Mouse (Mus musculus): ENCODE measurements around the gene Pcnx3.

Gene Pcnx3

DNA sequence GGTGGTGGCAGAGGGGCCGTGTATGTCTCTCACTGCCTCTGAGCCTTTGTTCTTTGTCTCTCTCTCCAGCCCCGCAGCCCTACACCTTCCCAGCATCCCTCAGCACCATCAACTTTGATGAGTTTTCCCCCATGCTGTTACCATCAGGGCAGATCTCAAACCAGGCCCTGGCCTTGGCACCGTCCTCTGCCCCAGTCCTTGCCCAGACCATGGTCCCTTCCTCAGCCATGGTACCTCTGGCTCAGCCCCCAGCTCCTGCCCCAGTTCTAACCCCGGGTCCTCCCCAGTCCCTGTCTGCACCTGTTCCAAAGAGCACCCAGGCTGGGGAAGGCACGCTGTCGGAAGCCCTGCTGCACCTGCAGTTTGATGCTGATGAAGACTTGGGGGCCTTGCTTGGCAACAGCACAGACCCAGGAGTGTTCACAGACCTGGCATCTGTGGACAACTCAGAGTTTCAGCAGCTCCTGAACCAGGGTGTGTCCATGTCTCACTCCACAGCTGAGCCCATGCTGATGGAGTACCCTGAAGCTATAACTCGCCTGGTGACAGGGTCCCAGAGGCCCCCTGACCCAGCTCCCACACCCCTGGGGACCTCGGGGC is 41.9 kb downstream of the Pcnx3 start:
- POLR2A ChIA-PET: interaction anchor here in 2 of 4 experiments (1.2 to 10.2 kb wide), 9 partner anchors 8 to 183 kb away, joined by 3 to 99 read pairs (median 6); partner anchors contain the start of genes Sipa1 (in 2 of the 2), Fam89b (in 1 of the 2), Rela (in 1 of the 2) and Rnaseh2c (in 1 of the 2)
- CTCF ChIA-PET: interaction anchor here in 3 of 4 experiments (0.6 to 2.9 kb wide), 3 partner anchors 12 to 456 kb away, joined by 3 to 11 read pairs (median 4); partner anchors contain the start of gene Ap5b1 (in 1 of the 3)

DNA sequence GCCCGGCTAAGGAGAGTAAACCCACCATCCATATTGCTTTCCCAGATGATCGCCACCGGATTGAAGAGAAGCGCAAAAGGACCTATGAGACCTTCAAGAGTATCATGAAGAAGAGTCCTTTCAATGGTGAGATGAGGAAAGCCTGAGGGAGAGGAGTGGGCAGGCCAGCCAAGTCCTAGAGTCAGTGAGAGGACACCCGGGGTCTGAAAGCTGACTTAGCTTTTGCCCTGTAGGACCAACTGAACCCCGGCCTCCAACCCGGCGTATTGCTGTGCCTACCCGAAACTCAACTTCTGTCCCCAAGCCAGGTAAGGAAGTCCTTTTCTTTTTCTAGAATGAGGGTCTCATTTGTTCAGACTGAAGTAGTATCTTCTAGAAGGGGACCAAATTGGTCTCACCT is 43.4 kb downstream of the Pcnx3 start:
- CTCF ChIA-PET: no interaction called here
- POLR2A ChIA-PET: interaction anchor here in 2 of 4 experiments (0.5 to 4.6 kb wide), 4 partner anchors 10 to 181 kb away, joined by 3 to 27 read pairs (median 4); partner anchors contain the start of gene Sipa1 (in 1 of the 2)

GRCm38 (mm10) chr19:5641641-5642040 is 47.1 kb downstream of the Pcnx3 start:
- ChIA-PET CTCF (interaction anchor here in 2 of 4 experiments (0.5 to 1.0 kb wide), 4 partner anchors 18 to 1164 kb away, joined by 3 to 14 read pairs (median 3); no protein-coding TSS in a partner anchor), POLR2A (interaction anchor here in 3 of 4 experiments (0.6 to 2.3 kb wide), 19 partner anchors 11 to 592 kb away, joined by 3 to 12 read pairs (median 3); partner anchors contain the start of genes Map3k11 (in 1 of the 3), Pcnx3 (in 1 of the 3), Rin1 (in 1 of the 3) and Scyl1 (in 1 of the 3))

DNA sequence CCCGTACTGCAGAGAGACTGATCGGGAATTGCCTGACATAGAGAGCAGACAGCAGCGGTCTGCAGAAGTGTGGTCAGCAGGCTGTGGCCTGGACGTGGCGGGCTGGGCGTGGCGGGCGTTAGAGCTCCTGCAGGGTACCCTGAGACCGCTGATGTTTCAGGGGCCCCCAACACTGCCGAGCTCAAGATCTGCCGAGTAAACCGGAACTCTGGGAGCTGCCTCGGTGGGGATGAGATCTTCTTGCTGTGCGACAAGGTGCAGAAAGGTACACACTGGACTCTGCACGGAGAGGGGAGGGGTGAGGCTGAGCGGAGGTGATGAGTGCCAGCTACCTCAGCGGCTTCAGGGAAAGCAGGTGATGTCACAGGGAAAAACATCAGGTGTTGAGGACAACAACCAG is 47.7 kb downstream of the Pcnx3 start:
- ChIA-PET POLR2A (interaction anchor here (0.7 to 6.0 kb wide), 28 partner anchors 7 to 184 kb away, joined by 3 to 42 read pairs (median 4); partner anchors contain the start of genes Map3k11 (in 1 of the 4), Mus81 (in 1 of the 4), Pcnx3 (in 1 of the 4) and Scyl1 (in 1 of the 4)), CTCF (interaction anchor here in 2 of 4 experiments (0.5 to 1.3 kb wide), 5 partner anchors 19 to 1163 kb away, joined by 3 to 14 read pairs (median 3); partner anchors contain the start of gene Ap5b1 (in 1 of the 2))

DNA sequence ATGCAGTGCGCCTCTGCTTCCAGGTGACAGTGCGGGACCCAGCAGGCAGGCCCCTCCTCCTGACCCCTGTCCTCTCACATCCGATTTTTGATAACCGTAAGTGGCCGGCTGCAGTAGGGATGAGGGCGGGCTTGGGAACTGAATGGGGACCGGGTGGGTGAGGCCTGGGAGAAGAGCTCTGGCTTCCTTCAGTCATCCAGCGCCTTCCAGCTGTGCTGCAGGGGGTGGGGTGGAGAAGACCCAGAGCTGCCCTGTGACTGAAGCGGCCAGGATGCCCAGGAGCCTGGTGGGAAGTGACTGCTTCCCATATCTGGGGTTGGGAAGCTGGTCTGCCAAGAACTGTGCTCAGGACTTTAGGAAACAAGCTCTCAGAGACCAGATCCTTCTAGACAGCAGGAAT is 48.4 kb downstream of the Pcnx3 start:
- POLR2A ChIA-PET: interaction anchor here (0.8 to 6.0 kb wide), 24 partner anchors 8 to 427 kb away, joined by 3 to 42 read pairs (median 4); partner anchors contain the start of genes Kat5 (in 1 of the 4), Map3k11 (in 1 of the 4), Mus81 (in 1 of the 4) and Pcnx3 (in 1 of the 4)
- CTCF ChIA-PET: interaction anchor here in 2 of 4 experiments (0.5 to 1.3 kb wide), 4 partner anchors 71 to 88 kb away, joined by 3 to 6 read pairs (median 4); partner anchors contain the start of gene Ap5b1 (in 1 of the 2)

GRCm38 (mm10) chr19:5638416-5639005 is 50.2 kb downstream of the Pcnx3 start:
- ChIA-PET POLR2A (interaction anchor here (0.5 to 6.0 kb wide), 21 partner anchors 9 to 276 kb away, joined by 3 to 42 read pairs (median 4); partner anchors contain the start of genes Cfl1 (in 1 of the 4), Kat5 (in 1 of the 4) and Rnaseh2c (in 1 of the 4)), CTCF (no interaction called here)

GRCm38 (mm10) chr19:5637069-5638047 is 51.4 kb downstream of the Pcnx3 start, which contains the start of gene Rela:
Rela (plus strand) TSS chr19:5637483.
- CTCF ChIA-PET: interaction anchor here in 2 of 4 experiments (1.1 to 1.9 kb wide), 3 partner anchors 69 to 150 kb away, joined by 3 to 5 read pairs (median 3); partner anchors contain the start of genes Ap5b1 (in 1 of the 2) and Mus81 (in 1 of the 2)

GRCm38 (mm10) chr19:5636571-5637041 is 52.1 kb downstream of the Pcnx3 start:
- POLR2A ChIA-PET: interaction anchor here (0.6 to 6.0 kb wide), 23 partner anchors 11 to 206 kb away, joined by 3 to 42 read pairs (median 4); partner anchors contain the start of genes Map3k11 (in 2 of the 4), Pcnx3 (in 2 of the 4), Rnaseh2c (in 2 of the 4) and Snx32 (in 2 of the 4)
- CTCF ChIA-PET: interaction anchor here in 1 of 4 experiments (1.3 to 1.9 kb wide), 2 partner anchors 69 to 149 kb away, joined by 3 to 5 read pairs; partner anchors contain the start of genes Ap5b1 and Mus81

More at GRCm38 (mm10) chr19:5637069-5638047, 51.4 kb downstream of the Pcnx3 start, which contains the start of gene Rela:
- POLR2A ChIA-PET: interaction anchor here (0.6 to 6.0 kb wide), 44 partner anchors 10 to 205 kb away, joined by 3 to 42 read pairs (median 4); partner anchors contain the start of genes Snx32 (in 3 of the 4), Map3k11 (in 2 of the 4), Pcnx3 (in 2 of the 4) and Rnaseh2c (in 2 of the 4)

DNA sequence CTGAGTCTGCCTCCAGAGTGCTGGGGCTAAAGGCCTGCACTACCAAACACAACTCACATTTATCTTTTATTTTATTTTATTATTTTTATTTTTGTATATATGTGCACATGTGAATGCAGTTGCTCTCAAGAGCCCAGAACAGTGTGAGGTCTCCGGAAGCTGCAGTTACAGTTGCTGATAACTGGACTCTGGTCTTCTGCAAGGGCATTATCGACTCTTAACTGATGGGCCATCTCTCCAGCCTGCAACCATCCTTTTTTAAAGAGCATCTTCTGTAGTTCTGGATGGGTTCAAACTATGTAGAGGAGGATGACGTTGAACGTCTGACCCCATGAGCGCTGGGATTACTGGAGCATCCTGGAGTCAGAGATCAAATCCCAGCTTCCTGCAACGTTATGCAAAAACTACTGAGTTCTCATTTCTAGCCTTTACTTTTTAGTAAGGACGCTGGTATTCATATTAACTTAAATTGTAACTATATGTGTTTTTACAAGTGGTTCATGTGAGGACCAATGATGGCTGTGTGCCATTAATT is 52.6 kb downstream of the Pcnx3 start:
- POLR2A ChIA-PET: interaction anchor here in 3 of 4 experiments (0.6 to 6.0 kb wide), 16 partner anchors 9 to 1875 kb away, joined by 3 to 42 read pairs (median 4); partner anchors contain the start of genes Snx32 (in 2 of the 3), Kat5 (in 1 of the 3), Map3k11 (in 1 of the 3) and Pcnx3 (in 1 of the 3)
- CTCF ChIA-PET: interaction anchor here in 2 of 4 experiments (0.6 to 1.9 kb wide), 2 partner anchors 79 to 148 kb away, joined by 5 to 7 read pairs; partner anchors contain the start of gene Mus81 (in 1 of the 2)

GRCm38 (mm10) chr19:5632120-5632519 is 56.6 kb downstream of the Pcnx3 start:
- ChIA-PET POLR2A (interaction anchor here in 1 of 4 experiments (1.4 to 2.4 kb wide), 4 partner anchors 9 to 217 kb away, joined by 4 to 9 read pairs (median 4); partner anchors contain the start of gene Rnaseh2c), CTCF (interaction anchor here in 1 of 4 experiments (0.7 kb wide), 1 partner anchor 537 kb away, joined by 3 read pairs; no protein-coding TSS in a partner anchor)

DNA sequence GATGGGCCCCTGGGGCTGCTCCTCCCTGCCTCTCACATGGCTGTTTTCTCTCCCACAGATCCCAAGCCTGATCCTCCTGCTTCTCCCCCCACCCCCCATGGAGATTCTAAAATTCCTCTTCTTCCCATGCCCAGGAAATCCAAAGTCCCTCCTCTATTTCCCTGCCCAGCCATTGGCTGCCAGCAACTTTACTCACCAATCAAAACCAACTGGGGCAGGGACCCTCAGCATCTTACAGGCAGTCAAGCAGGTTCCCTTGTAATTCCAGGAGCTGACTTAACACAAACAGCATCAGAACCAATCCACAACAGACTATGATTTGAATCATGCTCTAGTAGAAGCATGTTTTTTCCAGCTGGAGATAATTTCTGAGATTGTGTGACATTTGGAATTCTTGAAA is 58.8 kb downstream of the Pcnx3 start:
- ChIA-PET CTCF (interaction anchor here in 2 of 4 experiments (0.6 to 1.0 kb wide), 2 partner anchors 100 to 158 kb away, joined by 3 to 4 read pairs; no protein-coding TSS in a partner anchor), POLR2A (interaction anchor here in 2 of 4 experiments (0.6 to 2.0 kb wide), 5 partner anchors 10 to 173 kb away, joined by 3 to 7 read pairs (median 4); partner anchors contain the start of gene Cfl1 (in 1 of the 2))

- POLR2A ChIA-PET: interaction anchor here in 2 of 4 experiments (1.0 to 4.2 kb wide), 8 partner anchors 10 to 218 kb away, joined by 3 to 15 read pairs (median 4); partner anchors contain the start of genes Cfl1 (in 1 of the 2), Kat5 (in 1 of the 2), Map3k11 (in 1 of the 2) and Pcnx3 (in 1 of the 2)
- CTCF ChIA-PET: interaction anchor here in 1 of 4 experiments (0.9 kb wide), 1 partner anchor 57 kb away, joined by 3 read pairs; no protein-coding TSS in a partner anchor
These were observed 63.4 kb downstream of the Pcnx3 start for GRCm38 (mm10) chr19:5625311-5625710.

DNA sequence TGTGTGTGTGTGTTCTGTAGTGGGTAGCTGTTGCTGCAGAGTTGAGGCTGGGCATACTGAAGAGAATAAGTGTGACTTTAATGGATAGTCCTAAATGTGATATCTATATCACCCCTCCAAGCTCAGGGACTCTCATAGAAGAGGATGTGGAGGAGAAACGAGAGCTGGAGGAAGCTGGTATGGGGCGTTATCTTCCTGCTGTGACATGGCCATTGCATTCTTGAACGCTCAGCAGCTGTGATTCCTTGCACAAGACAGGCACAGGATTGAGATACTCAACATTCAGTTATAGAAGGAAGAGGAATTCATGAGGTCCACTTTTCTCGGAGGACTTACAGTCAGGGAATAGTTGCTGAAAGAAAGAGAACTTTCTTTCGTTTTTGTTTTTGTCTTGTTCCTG is 66.8 kb downstream of the Pcnx3 start:
- ChIA-PET CTCF (interaction anchor here in 3 of 4 experiments (0.9 to 1.6 kb wide), 3 partner anchors 41 to 92 kb away, joined by 3 to 5 read pairs (median 4); partner anchors contain the start of genes Ap5b1 (in 1 of the 3) and Sipa1 (in 1 of the 3)), POLR2A (interaction anchor here in 3 of 4 experiments (0.6 to 1.7 kb wide), 7 partner anchors 12 to 158 kb away, joined by 3 to 4 read pairs (median 3); partner anchors contain the start of genes Kat5 (in 2 of the 3), Mus81 (in 1 of the 3) and Rela (in 1 of the 3))

GRCm38 (mm10) chr19:5620007-5620406 is 68.7 kb downstream of the Pcnx3 start:
- POLR2A ChIA-PET: interaction anchor here in 3 of 4 experiments (0.7 to 1.7 kb wide), 7 partner anchors 10 to 223 kb away, joined by 3 to 4 read pairs (median 3); partner anchors contain the start of genes Kat5 (in 1 of the 3) and Rela (in 1 of the 3)
- CTCF ChIA-PET: interaction anchor here in 1 of 4 experiments (0.5 kb wide), 1 partner anchor 34 kb away, joined by 4 read pairs; no protein-coding TSS in a partner anchor

DNA sequence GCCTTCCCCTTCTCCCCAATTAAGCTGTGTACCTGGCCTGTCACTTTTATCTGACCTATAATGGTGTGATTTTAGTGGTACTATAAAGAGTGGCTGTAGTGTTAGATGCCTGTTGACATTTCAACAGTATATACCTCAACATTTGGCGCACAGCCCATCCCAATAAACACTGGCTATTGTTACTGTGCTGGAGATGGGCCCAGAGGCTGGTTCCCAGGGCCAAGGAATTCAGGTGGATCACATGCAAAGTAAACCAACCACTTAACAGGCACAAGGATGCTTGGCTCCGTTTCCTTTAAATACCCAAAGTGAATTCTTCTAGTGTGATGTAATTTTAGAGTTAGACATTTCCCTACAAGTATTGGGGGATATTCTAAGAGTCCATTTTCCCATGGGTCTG is 73.8 kb downstream of the Pcnx3 start:
- ChIA-PET CTCF (interaction anchor here in 1 of 4 experiments (0.5 kb wide), 1 partner anchor 120 kb away, joined by 4 read pairs; no protein-coding TSS in a partner anchor), POLR2A (interaction anchor here in 1 of 4 experiments (1.6 to 3.6 kb wide), 2 partner anchors 9 to 12 kb away, joined by 4 to 15 read pairs; no protein-coding TSS in a partner anchor)
